Mouse (Mus musculus): ENCODE data around the gene Ergic2.

DNA sequence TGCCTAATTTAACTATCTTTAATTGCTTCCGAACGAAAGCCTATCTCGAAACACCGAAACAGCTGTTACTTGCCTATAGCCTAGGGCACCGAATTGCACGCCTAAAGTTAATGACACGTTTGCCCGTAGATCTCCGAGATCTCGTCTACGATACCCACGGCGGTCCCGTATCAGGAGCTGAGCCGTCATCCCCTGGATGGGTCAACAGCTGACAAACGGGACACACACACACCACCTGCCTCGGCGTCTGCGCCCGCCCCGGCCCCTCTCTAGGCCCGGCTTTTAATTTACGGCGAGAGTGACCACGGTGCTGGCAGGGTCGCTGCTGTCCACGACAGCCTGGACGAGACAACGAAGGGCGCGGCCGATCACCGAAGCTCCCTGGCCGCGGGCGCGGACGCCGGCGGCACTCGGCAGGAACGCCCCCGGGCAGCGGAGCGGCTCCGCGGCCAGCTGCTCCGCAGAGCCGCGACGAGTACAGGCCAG is 740 bp downstream of the Ergic2 start:
- TF ChIP-seq CTCF (IDR thresholded peaks at IDR 0.05; ENCODE audit: insufficient read depth, low read length) (no peak), POLR2A (IDR thresholded peaks at IDR 0.05; ENCODE audit: borderline replicate concordance, extremely low read depth, low read depth, low read length) (no peak)
